Mouse (Mus musculus): ENCODE measurements around the gene Prm3. TPM values are rescaled to one million over a fixed set of nuclear protein-coding genes. Genes with fewer than 3 reads are reported as not detected.
"Not testable (repeated sequence)": the region's sequence is repeated elsewhere in the genome, so short reads cannot be mapped to it uniquely, and the experiment has no call there.

The Prm3 gene
- polyA plus RNA-seq, 1 experiment from 2014 or later: not detected

DNA sequence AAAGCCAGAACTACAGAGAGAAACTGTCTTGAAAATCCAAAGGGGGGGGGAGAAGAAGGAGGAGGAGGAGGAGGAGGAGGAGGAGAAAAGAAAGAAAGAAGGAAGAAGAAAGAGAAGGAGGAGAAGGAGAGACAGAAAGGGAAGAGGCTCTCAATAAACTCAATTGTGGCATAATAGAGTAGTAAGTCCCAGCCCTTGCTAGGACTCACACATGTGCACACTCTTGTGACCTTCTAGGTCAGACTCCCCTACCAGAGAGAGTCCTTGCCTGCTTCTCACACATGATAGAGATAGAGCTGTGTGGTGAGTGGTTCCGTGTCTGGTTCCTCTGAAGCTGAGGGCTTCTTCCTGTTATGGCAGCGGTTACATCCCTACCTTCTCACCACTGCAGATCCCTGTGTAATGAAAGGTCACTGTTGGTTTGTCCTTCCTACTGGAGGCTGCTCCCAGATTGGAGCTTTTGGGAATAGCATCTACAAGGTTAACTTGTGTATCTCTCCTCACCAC lies 22.2 kb upstream of the Prm3 start, which contains the start of gene Gm11172:
Gene Gm11172 (plus strand): TSS at position 51 of the 507 bp plus-strand sequence.
- H3K27me3 ChIP-seq (ENCODE audit: control insufficient read depth, insufficient read depth, low read length): no peaks in the 10 kb centered on the region
- no peak for ATAC-seq (ENCODE audit: insufficient read depth, low FRiP score, low TSS enrichment)
- no peaks in the 10 kb centered on the region for H3K9me3 ChIP-seq (ENCODE audit: control insufficient read depth, low read length)
- H3K36me3 ChIP-seq (ENCODE audit: control insufficient read depth, insufficient read depth, low read length): no peaks in the 10 kb centered on the region
- H3K27ac ChIP-seq (ENCODE audit: low read depth, low read length): no peak within 1 kb of the TSS
- H3K4me2 ChIP-seq (ENCODE audit: low read depth): no peak within 1 kb of the TSS
- no peak within 1 kb of the TSS for H3K4me3 ChIP-seq (ENCODE audit: low read depth, low read length)
- no peak for DNase-seq (ENCODE audit: low spot score)
- H3K9ac ChIP-seq (ENCODE audit: low read length): no peak within 1 kb of the TSS
- no peaks in the 10 kb centered on the region for H3K4me1 ChIP-seq (ENCODE audit: control insufficient read depth, insufficient read depth, low read length)
- 83% methylated on average over 2 of the region's 2 CpGs for WGBS

DNA sequence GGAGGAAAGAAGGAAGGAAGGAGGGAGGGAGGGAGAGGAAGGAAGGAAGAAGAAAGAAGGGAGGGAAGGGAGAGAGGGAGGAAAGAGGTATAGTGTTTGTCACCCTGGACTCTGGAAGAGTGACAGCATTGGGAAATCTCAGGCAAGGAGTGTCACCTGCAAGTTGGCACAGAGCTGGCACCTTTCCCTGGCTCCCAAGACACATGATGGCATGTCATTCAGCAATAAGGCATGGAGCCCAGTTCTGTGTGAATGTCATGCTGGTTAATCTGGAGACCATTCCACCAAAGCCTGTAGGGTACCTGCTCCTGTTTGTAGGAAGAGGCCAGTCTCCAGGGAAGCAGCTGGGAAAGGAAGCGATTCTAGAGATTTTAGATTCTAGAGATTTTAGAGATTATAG lies 19.7 kb upstream of the Prm3 start:
- WGBS: 93% methylated on average over 1 of the region's 1 CpGs
- Histone ChIP-seq H3K36me3 (ENCODE audit: control insufficient read depth, insufficient read depth, low read length) (no peaks in the 10 kb centered on the region), H3K27me3 (ENCODE audit: control insufficient read depth, insufficient read depth, low read length) (no peaks in the 10 kb centered on the region), H3K9ac (ENCODE audit: low read length) (no peak overlapping the region), H3K4me3 (ENCODE audit: low read depth, low read length) (no peak overlapping the region), H3K27ac (ENCODE audit: low read depth, low read length) (no peak overlapping the region), H3K4me1 (ENCODE audit: control insufficient read depth, insufficient read depth, low read length) (no peaks in the 10 kb centered on the region), H3K4me2 (ENCODE audit: low read depth) (no peak overlapping the region), H3K9me3 (ENCODE audit: control insufficient read depth, low read length) (no peaks in the 10 kb centered on the region)
- no peak for DNase-seq (ENCODE audit: low spot score)
- ATAC-seq (ENCODE audit: insufficient read depth, low FRiP score, low TSS enrichment): no peak

- Histone ChIP-seq H3K4me3 (ENCODE audit: low read depth, low read length) (no peak within 1 kb of the TSS), H3K4me1 (ENCODE audit: control insufficient read depth, insufficient read depth, low read length) (no peaks in the 10 kb centered on the region), H3K9me3 (ENCODE audit: control insufficient read depth, low read length) (no peaks in the 10 kb centered on the region), H3K9ac (ENCODE audit: low read length) (no peak within 1 kb of the TSS), H3K27ac (ENCODE audit: low read depth, low read length) (no peak within 1 kb of the TSS), H3K36me3 (ENCODE audit: control insufficient read depth, insufficient read depth, low read length) (no peaks in the 10 kb centered on the region), H3K27me3 (ENCODE audit: control insufficient read depth, insufficient read depth, low read length) (no peaks in the 10 kb centered on the region), H3K4me2 (ENCODE audit: low read depth) (no peak within 1 kb of the TSS)
- ATAC-seq (ENCODE audit: insufficient read depth, low FRiP score, low TSS enrichment) (no peak), DNase-seq (ENCODE audit: low spot score) (no peak)
- WGBS: 81% methylated on average over 10 of the region's 10 CpGs
Measured at GRCm38 (mm10) chr16:10805789-10806527, 15.2 kb upstream of the Prm3 start, which contains the start of gene Prm1. Gene Prm1 (minus strand): TSS chr16:10805839.

- H3K4me1 ChIP-seq (ENCODE audit: control insufficient read depth, insufficient read depth, low read length); H3K27ac ChIP-seq (ENCODE audit: low read depth, low read length); DNase-seq (ENCODE audit: low spot score); H3K9ac ChIP-seq (ENCODE audit: low read length); H3K36me3 ChIP-seq (ENCODE audit: control insufficient read depth, insufficient read depth, low read length); H3K4me3 ChIP-seq (ENCODE audit: low read depth, low read length); H3K27me3 ChIP-seq (ENCODE audit: control insufficient read depth, insufficient read depth, low read length); ATAC-seq (ENCODE audit: insufficient read depth, low FRiP score, low TSS enrichment); H3K9me3 ChIP-seq (ENCODE audit: control insufficient read depth, low read length); H3K4me2 ChIP-seq (ENCODE audit: low read depth): not testable (repeated sequence)
- WGBS: 80% methylated on average over 3 of the region's 3 CpGs
Measured at GRCm38 (mm10) chr16:10802420-10802819, 11.7 kb upstream of the Prm3 start.

DNA sequence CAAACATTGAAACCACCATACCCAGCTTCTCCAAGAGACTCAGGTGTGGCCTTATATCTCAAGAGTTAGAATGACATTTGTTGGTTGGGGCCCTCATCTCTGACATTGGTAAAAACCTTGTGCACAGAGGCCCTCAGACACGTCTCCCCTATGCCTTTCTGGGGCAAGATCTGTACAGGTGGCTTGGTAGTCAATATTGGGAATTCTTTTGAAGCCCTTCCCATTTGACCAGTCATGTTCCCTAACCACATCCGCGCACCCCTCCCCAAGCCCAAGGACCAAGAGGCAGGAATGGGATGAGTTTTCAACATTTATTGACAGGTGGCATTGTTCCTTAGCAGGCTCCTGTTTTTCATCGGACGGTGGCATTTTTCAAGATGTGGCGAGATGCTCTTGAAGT lies 5.3 kb upstream of the Prm3 start, which contains the start of gene Prm2:
Gene Prm2 (minus strand): TSS at position 101 of the 400 bp plus-strand sequence.
- Histone ChIP-seq H3K4me1 (ENCODE audit: control insufficient read depth, insufficient read depth, low read length) (no peaks in the 10 kb centered on the region), H3K4me2 (ENCODE audit: low read depth) (no peak within 1 kb of the TSS), H3K36me3 (ENCODE audit: control insufficient read depth, insufficient read depth, low read length) (no peaks in the 10 kb centered on the region), H3K4me3 (ENCODE audit: low read depth, low read length) (no peak within 1 kb of the TSS), H3K27me3 (ENCODE audit: control insufficient read depth, insufficient read depth, low read length) (0 out of 2 replicates have a peak, but pooled peaks cover 4% of the 10 kb centered on the region), H3K9ac (ENCODE audit: low read length) (no peak within 1 kb of the TSS), H3K27ac (ENCODE audit: low read depth, low read length) (no peak within 1 kb of the TSS), H3K9me3 (ENCODE audit: control insufficient read depth, low read length) (no peaks in the 10 kb centered on the region)
- ATAC-seq (ENCODE audit: insufficient read depth, low FRiP score, low TSS enrichment) (no peak), DNase-seq (ENCODE audit: low spot score) (no peak)
- whole genome bisulfite sequencing: 75% methylated on average over 6 of the region's 6 CpGs

DNA sequence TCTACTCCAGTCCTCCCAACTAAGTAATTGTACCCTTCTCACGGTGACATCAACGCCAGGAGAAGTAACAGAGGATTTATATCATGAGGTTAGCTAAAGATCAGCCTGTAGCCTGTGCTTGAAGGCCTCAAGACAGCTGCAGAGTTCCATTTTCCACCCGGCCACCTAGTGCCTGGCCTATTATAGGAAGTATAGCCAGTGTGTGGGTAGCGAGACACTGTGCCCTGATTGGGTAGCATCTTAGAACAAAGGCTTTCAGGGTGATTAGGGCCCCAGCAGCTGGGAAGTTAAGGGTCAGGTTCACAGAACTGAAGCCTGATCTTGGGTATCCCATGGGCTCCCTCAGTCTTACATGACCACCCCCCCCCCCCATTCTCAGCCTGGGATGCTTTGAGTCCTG lies 1.8 kb downstream of the Prm3 start:
- Histone ChIP-seq H3K36me3 (ENCODE audit: control insufficient read depth, insufficient read depth, low read length) (no peaks in the 10 kb centered on the region), H3K9me3 (ENCODE audit: control insufficient read depth, low read length) (no peaks in the 10 kb centered on the region), H3K27ac (ENCODE audit: low read depth, low read length) (no peak overlapping the region), H3K4me1 (ENCODE audit: control insufficient read depth, insufficient read depth, low read length) (peaks cover 5% of the 10 kb centered on the region; the same call in 1 of the 2 replicates), H3K27me3 (ENCODE audit: control insufficient read depth, insufficient read depth, low read length) (peaks cover 9% of the 10 kb centered on the region), H3K4me2 (ENCODE audit: low read depth) (no peak overlapping the region), H3K9ac (ENCODE audit: low read length) (no peak overlapping the region), H3K4me3 (ENCODE audit: low read depth, low read length) (no peak overlapping the region)
- DNase-seq (ENCODE audit: low spot score) (no peak), ATAC-seq (ENCODE audit: insufficient read depth, low FRiP score, low TSS enrichment) (no peak)
- WGBS: 46% methylated on average over 4 of the region's 4 CpGs

DNA sequence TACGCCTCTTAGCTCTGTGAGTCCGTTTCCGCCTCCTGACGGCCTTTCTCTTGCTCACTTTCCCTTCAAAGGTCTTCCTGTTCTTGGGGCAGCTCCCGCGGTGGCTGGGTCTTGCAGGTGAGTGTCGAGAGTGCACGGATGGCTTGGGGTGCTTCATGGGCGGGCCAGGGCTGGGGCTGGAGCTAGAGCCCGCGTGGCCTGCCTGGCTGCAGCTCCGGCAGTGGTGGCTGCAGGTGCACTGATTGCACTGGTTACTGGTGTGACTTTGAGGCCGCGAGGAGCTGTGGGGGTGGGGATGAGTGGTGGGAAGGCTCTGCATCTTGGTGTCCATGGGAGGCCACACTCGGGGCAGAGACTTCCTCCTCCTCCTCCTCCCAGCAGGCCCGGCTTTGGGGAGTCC lies 2.4 kb downstream of the Prm3 start, which contains the start of gene Tnp2:
Gene Tnp2 (minus strand): TSS at position 390 of the 400 bp plus-strand sequence.
- Histone ChIP-seq H3K9ac (ENCODE audit: low read length) (no peak within 1 kb of the TSS), H3K4me2 (ENCODE audit: low read depth) (no peak within 1 kb of the TSS), H3K4me3 (ENCODE audit: low read depth, low read length) (no peak within 1 kb of the TSS), H3K27ac (ENCODE audit: low read depth, low read length) (no peak within 1 kb of the TSS), H3K4me1 (ENCODE audit: control insufficient read depth, insufficient read depth, low read length) (peaks cover 5% of the 10 kb centered on the region; the same call in 1 of the 2 replicates), H3K36me3 (ENCODE audit: control insufficient read depth, insufficient read depth, low read length) (no peaks in the 10 kb centered on the region), H3K27me3 (ENCODE audit: control insufficient read depth, insufficient read depth, low read length) (peaks cover 10% of the 10 kb centered on the region), H3K9me3 (ENCODE audit: control insufficient read depth, low read length) (no peaks in the 10 kb centered on the region)
- ATAC-seq (ENCODE audit: insufficient read depth, low FRiP score, low TSS enrichment) (no peak), DNase-seq (ENCODE audit: low spot score) (no peak)
- 43% methylated on average over 16 of the region's 16 CpGs for WGBS

DNA sequence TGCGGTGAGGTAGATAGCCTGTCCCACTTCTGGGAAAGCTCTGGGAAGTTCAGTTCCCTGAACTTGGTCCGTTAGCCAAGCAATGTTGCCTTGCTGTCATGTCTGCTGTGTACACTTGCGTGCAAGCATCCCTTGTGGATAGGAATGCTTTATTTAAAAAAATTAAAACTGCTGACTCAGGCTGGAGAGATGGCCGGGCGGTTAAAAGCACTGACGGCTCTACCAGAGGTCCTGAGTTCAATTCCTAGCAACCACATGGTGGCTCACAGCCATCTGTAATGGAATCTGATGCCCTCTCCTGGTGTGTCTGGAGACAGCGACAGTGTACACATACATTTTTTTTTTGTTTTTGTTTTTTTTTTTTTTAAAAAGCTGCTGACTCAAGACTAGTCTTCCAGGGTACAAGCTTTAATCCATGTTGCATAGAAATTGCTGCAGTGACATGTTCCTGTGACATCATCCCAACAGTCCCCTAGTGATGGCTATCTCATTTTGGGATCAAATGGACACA lies 3.1 kb downstream of the Prm3 start:
- no peak overlapping the region for H3K27ac ChIP-seq (ENCODE audit: low read depth, low read length)
- no peak overlapping the region for H3K9ac ChIP-seq (ENCODE audit: low read length)
- no peak overlapping the region for H3K4me2 ChIP-seq (ENCODE audit: low read depth)
- no peak overlapping the region for H3K4me3 ChIP-seq (ENCODE audit: low read depth, low read length)
- no peaks in the 10 kb centered on the region for H3K9me3 ChIP-seq (ENCODE audit: control insufficient read depth, low read length)
- 87% methylated on average over 7 of the region's 7 CpGs for WGBS
- no peak for ATAC-seq (ENCODE audit: insufficient read depth, low FRiP score, low TSS enrichment)
- H3K27me3 ChIP-seq (ENCODE audit: control insufficient read depth, insufficient read depth, low read length): peaks cover 10% of the 10 kb centered on the region
- DNase-seq (ENCODE audit: low spot score): no peak
- H3K4me1 ChIP-seq (ENCODE audit: control insufficient read depth, insufficient read depth, low read length): peaks cover 5% of the 10 kb centered on the region; the same call in 1 of the 2 replicates
- H3K36me3 ChIP-seq (ENCODE audit: control insufficient read depth, insufficient read depth, low read length): no peaks in the 10 kb centered on the region

Measured in neural tube, embryonic 11.5 days (tissue).